ENCODE assay signal across 20 mouse cellular contexts in the genomic region with DNA sequence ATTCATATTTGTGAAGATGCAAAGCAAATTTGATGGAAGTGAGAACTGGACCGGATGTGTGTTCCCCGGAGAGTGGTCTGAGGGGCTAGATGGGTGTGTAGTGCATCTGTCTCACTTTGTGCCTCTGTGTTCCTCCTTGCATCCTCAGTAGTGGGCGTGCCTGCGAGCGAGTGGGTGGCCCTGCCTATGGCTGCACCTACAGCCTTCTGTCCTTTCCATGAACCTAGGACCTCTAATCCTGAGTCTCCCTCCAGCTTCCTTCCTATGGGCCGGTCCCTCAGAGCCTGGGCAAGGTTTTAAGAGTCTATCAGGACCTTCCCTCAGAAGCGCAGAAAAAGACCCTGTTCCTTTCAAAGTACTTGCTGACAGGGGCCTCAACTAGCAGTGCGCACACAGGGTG. TPM values are rescaled to one million over a fixed set of nuclear protein-coding genes. Genes with fewer than 3 reads are reported as not detected.
DNase-seq lines count a peak whose midpoint lies in the region; ATAC-seq and TF ChIP-seq lines count a peak whose summit lies in the region.
"Had no signal": no experiment of that assay in that cellular context is flagged by ENCODE, and none has a peak within 500 bp of the region (broad histone marks: within the 10 kb centered on the region; RNA-seq: fewer than 3 reads in every experiment).

No protein-coding gene starts in this region.

- DNase-seq in limb, embryonic 11.5 days (ENCODE audit: low spot score), result no peak
- DNase-seq in limb, embryonic 10.5 days (ENCODE audit: low spot score), result no peak
- peak; percentile 38 for DNase-seq in ZHBTc4 (ENCODE audit: low read depth, low spot score)
- DNase-seq in right cerebral cortex, postnatal 36 days (ENCODE audit: low spot score in 2 of 2), result no peak
- DNase-seq in thymus, adult 2 months, result no peak
- DNase-seq: adrenal gland, postnatal 36 days; cerebellum, adult 11 months; cerebellum, adult 9-11 months; kidney, adult 2 months; kidney, postnatal 25 days; layer of hippocampus, postnatal 36 days; thymus, adult 18-20 months had no signal

- H3K4me3 ChIP-seq in limb, embryonic 11.5 days (ENCODE audit: low read depth, low read length), result no peak overlapping the region
- no peak overlapping the region for H3K4me3 ChIP-seq in limb, embryonic 10.5 days
- no peak overlapping the region for H3K4me3 ChIP-seq in intestine, embryonic 16.5 days (ENCODE audit: low read length)
- H3K4me3 ChIP-seq in neural tube, embryonic 13.5 days, result no peak overlapping the region
- H3K4me3 ChIP-seq in thymus, adult 2 months (ENCODE audit: control insufficient read depth, insufficient read depth, low read length), result no peak overlapping the region
- H3K4me3 ChIP-seq in heart, embryonic 11.5 days (ENCODE audit: low read depth, low read length), result no peak overlapping the region
- H3K4me3 ChIP-seq: embryonic facial prominence, embryonic 15.5 days; heart, embryonic 10.5 days; layer of hippocampus, adult 2 months; midbrain, embryonic 13.5 days had no signal

- H3K27ac ChIP-seq in limb, embryonic 11.5 days (replicated peaks; ENCODE audit: low read depth, low read length), result 0 out of 2 replicates have a peak overlapping the region, but pooled peaks have one; percentile 4
- no peak overlapping the region for H3K27ac ChIP-seq in limb, embryonic 10.5 days
- H3K27ac ChIP-seq in intestine, embryonic 16.5 days (ENCODE audit: low read length), result no peak overlapping the region
- peak overlapping the region; percentile 84 for H3K27ac ChIP-seq in neural tube, embryonic 13.5 days (replicated peaks)
- H3K27ac ChIP-seq in thymus, adult 2 months (ENCODE audit: control insufficient read depth, insufficient read depth, low read length), result no peak overlapping the region
- H3K27ac ChIP-seq in heart, embryonic 11.5 days (ENCODE audit: low read depth, low read length), result no peak overlapping the region
- H3K27ac ChIP-seq: embryonic facial prominence, embryonic 15.5 days; heart, embryonic 10.5 days; layer of hippocampus, adult 2 months; midbrain, embryonic 13.5 days had no signal

- H3K27me3 ChIP-seq in limb, embryonic 11.5 days (ENCODE audit: control insufficient read depth, insufficient read depth, low read length), result no peaks in the 10 kb centered on the region
- 0 out of 2 replicates have a peak, but pooled peaks cover 4% of the 10 kb centered on the region for H3K27me3 ChIP-seq in limb, embryonic 10.5 days (ENCODE audit: low read depth, poor library complexity, severe bottlenecking)
- no peaks in the 10 kb centered on the region for H3K27me3 ChIP-seq in intestine, embryonic 16.5 days (replicated peaks; ENCODE audit: control insufficient read depth, insufficient read depth, low read length)
- no peaks in the 10 kb centered on the region for H3K27me3 ChIP-seq in neural tube, embryonic 13.5 days
- H3K27me3 ChIP-seq in thymus, adult 2 months (ENCODE audit: control insufficient read depth, insufficient read depth, low read length), result no peaks in the 10 kb centered on the region
- 0 out of 2 replicates have a peak, but pooled peaks cover 6% of the 10 kb centered on the region for H3K27me3 ChIP-seq in heart, embryonic 11.5 days (ENCODE audit: control insufficient read depth, insufficient read depth, low read length)
- H3K27me3 ChIP-seq: embryonic facial prominence, embryonic 15.5 days; midbrain, embryonic 13.5 days had no signal

- WGBS in limb, embryonic 11.5 days, result 75% methylated on average over 8 of the region's 8 CpGs
- WGBS in limb, embryonic 10.5 days, result 80% methylated on average over 8 of the region's 8 CpGs
- 64% methylated on average over 8 of the region's 8 CpGs for WGBS in intestine, embryonic 16.5 days
- WGBS in neural tube, embryonic 13.5 days, result 52% methylated on average over 8 of the region's 8 CpGs
- 92% methylated on average over 8 of the region's 8 CpGs for WGBS in thymus, adult 2 months
- WGBS in heart, embryonic 11.5 days (ENCODE audit: insufficient replicate concordance), result 79% methylated on average over 8 of the region's 8 CpGs

- no peaks in the 10 kb centered on the region for H3K36me3 ChIP-seq in limb, embryonic 11.5 days (ENCODE audit: control insufficient read depth, insufficient read depth, low read length)
- no peaks in the 10 kb centered on the region for H3K36me3 ChIP-seq in limb, embryonic 10.5 days
- H3K36me3 ChIP-seq in intestine, embryonic 16.5 days (ENCODE audit: control insufficient read depth, insufficient read depth, low read length), result no peaks in the 10 kb centered on the region
- no peaks in the 10 kb centered on the region for H3K36me3 ChIP-seq in neural tube, embryonic 13.5 days
- H3K36me3 ChIP-seq in thymus, adult 2 months (ENCODE audit: control insufficient read depth, insufficient read depth, low read length), result no peaks in the 10 kb centered on the region
- no peaks in the 10 kb centered on the region for H3K36me3 ChIP-seq in heart, embryonic 11.5 days (ENCODE audit: control insufficient read depth, insufficient read depth, low read length)
- H3K36me3 ChIP-seq: embryonic facial prominence, embryonic 15.5 days; heart, embryonic 10.5 days; midbrain, embryonic 13.5 days had no signal

- H3K9me3 ChIP-seq in limb, embryonic 11.5 days (ENCODE audit: control insufficient read depth, low read length), result no peaks in the 10 kb centered on the region
- no peaks in the 10 kb centered on the region for H3K9me3 ChIP-seq in limb, embryonic 10.5 days (replicated peaks)
- H3K9me3 ChIP-seq in intestine, embryonic 16.5 days (ENCODE audit: control insufficient read depth, low read length), result no peaks in the 10 kb centered on the region
- H3K9me3 ChIP-seq in neural tube, embryonic 13.5 days, result no peaks in the 10 kb centered on the region; the same call in 1 of the 2 replicates
- no peaks in the 10 kb centered on the region for H3K9me3 ChIP-seq in heart, embryonic 11.5 days (replicated peaks; ENCODE audit: control insufficient read depth, low read length)
- H3K9me3 ChIP-seq: embryonic facial prominence, embryonic 15.5 days; heart, embryonic 10.5 days; midbrain, embryonic 13.5 days had no signal

- no peak overlapping the region for H3K4me2 ChIP-seq in limb, embryonic 11.5 days (ENCODE audit: low read depth, severe bottlenecking)
- H3K4me2 ChIP-seq in intestine, embryonic 16.5 days (ENCODE audit: low read depth, low read length), result peak overlapping the region; percentile 45
- peak overlapping the region; percentile 37 for H3K4me2 ChIP-seq in neural tube, embryonic 13.5 days
- H3K4me2 ChIP-seq in heart, embryonic 11.5 days, result no peak overlapping the region
- H3K4me2 ChIP-seq: embryonic facial prominence, embryonic 15.5 days; midbrain, embryonic 13.5 days had no signal

- 0 out of 2 replicates have a peak overlapping the region, but pooled peaks have one; percentile 12 for H3K9ac ChIP-seq in limb, embryonic 11.5 days (ENCODE audit: low read length)
- no peak overlapping the region for H3K9ac ChIP-seq in intestine, embryonic 16.5 days (ENCODE audit: low read depth, low read length)
- H3K9ac ChIP-seq in neural tube, embryonic 13.5 days, result peak overlapping the region; percentile 31
- H3K9ac ChIP-seq in heart, embryonic 11.5 days (ENCODE audit: low read depth, low read length), result no peak overlapping the region
- H3K9ac ChIP-seq: embryonic facial prominence, embryonic 15.5 days; midbrain, embryonic 13.5 days had no signal

- no peak for TF ChIP-seq POLR2A in thymus, adult 2 months (IDR thresholded peaks at IDR 0.05; ENCODE audit: control insufficient read depth, extremely low read depth, insufficient read depth, low read length, poor library complexity)

- H3K4me1 ChIP-seq in limb, embryonic 11.5 days (ENCODE audit: control insufficient read depth, insufficient read depth, low read length), result peaks cover 9% of the 10 kb centered on the region; the same call in 1 of the 2 replicates
- H3K4me1 ChIP-seq in limb, embryonic 10.5 days, result peaks cover 18% of the 10 kb centered on the region
- H3K4me1 ChIP-seq in intestine, embryonic 16.5 days (ENCODE audit: control insufficient read depth, insufficient read depth, low read length), result peaks cover 6% of the 10 kb centered on the region; the same call in 1 of the 2 replicates
- H3K4me1 ChIP-seq in neural tube, embryonic 13.5 days (replicated peaks), result peaks cover 26% of the 10 kb centered on the region
- no peaks in the 10 kb centered on the region for H3K4me1 ChIP-seq in thymus, adult 2 months (replicated peaks; ENCODE audit: control insufficient read depth, insufficient read depth, low read length)
- H3K4me1 ChIP-seq in heart, embryonic 11.5 days (ENCODE audit: control insufficient read depth, insufficient read depth, low read length), result no peaks in the 10 kb centered on the region
- H3K4me1 ChIP-seq: embryonic facial prominence, embryonic 15.5 days; heart, embryonic 10.5 days; midbrain, embryonic 13.5 days had no signal

- TF ChIP-seq CTCF in thymus, adult 2 months (IDR thresholded peaks at IDR 0.05; ENCODE audit: borderline replicate concordance, control insufficient read depth, extremely low read depth, insufficient read depth, low read length, poor library complexity), result no peak

- no peak for ATAC-seq in limb, embryonic 11.5 days (ENCODE audit: insufficient number of reproducible peaks, low FRiP score, low TSS enrichment, low read depth)
- ATAC-seq in intestine, embryonic 16.5 days, result peak; percentile 82
- peak; percentile 44 for ATAC-seq in neural tube, embryonic 13.5 days (ENCODE audit: low read depth)
- ATAC-seq in heart, embryonic 11.5 days (replicated peaks; ENCODE audit: insufficient number of reproducible peaks, low FRiP score, low TSS enrichment), result no peak
- ATAC-seq: forebrain, embryonic 14.5 days; midbrain, embryonic 13.5 days had no signal

RNA-seq across cellular contexts. Expression of gene Zbtb43, which starts 47.1 kb away (rescaled TPM):
- polyA plus RNA-seq in limb, embryonic 11.5 days (2014; fragmentation: Nextera tagmentation; extraction: Ambion mirVana), result 18.4 and 21.9 TPM in 2 replicates
- 19.3 and 19.9 TPM in 2 replicates for polyA plus RNA-seq in limb, embryonic 10.5 days (2016; fragmentation: Nextera tagmentation; extraction: Ambion mirVana)
- 10.8 and 13.5 TPM in 2 replicates for polyA plus RNA-seq in intestine, embryonic 16.5 days (2015; fragmentation: Nextera tagmentation; extraction: Ambion mirVana)
- 23.6 and 24.3 TPM in 2 replicates for polyA plus RNA-seq in neural tube, embryonic 13.5 days (2015; fragmentation: Nextera tagmentation; extraction: Ambion mirVana)
- 14.9 and 16.7 TPM in 2 replicates for polyA plus RNA-seq in thymus, adult 2 months (2012; rRNA removed)
- 12.8 and 16.8 TPM in 2 replicates for polyA plus RNA-seq in heart, embryonic 11.5 days (2014; fragmentation: Nextera tagmentation; extraction: Ambion mirVana)

Comparison
In these comparisons a context has a peak if more than half of its experiments do, and no peak if none do; other contexts are left out.
1. H3K27ac ChIP-seq: peak in limb, embryonic 11.5 days (single experiment) and neural tube, embryonic 13.5 days (single experiment); none in limb, embryonic 10.5 days (single experiment), intestine, embryonic 16.5 days (single experiment), thymus, adult 2 months (single experiment) and heart, embryonic 11.5 days (single experiment).
2. ATAC-seq: peak in intestine, embryonic 16.5 days (single experiment) and neural tube, embryonic 13.5 days (single experiment); none in limb, embryonic 11.5 days (single experiment) and heart, embryonic 11.5 days (single experiment).
3. H3K4me2 ChIP-seq: peak in intestine, embryonic 16.5 days (single experiment) and neural tube, embryonic 13.5 days (single experiment); none in limb, embryonic 11.5 days (single experiment) and heart, embryonic 11.5 days (single experiment).
4. H3K9ac ChIP-seq: peak in limb, embryonic 11.5 days (single experiment) and neural tube, embryonic 13.5 days (single experiment); none in intestine, embryonic 16.5 days (single experiment) and heart, embryonic 11.5 days (single experiment).